Mouse (Mus musculus) skeletal muscle tissue, adult 2 months (tissue): Measurements from ENCODE around the gene Arf6.
A peak's percentile ranks its signal among the peaks of the same experiment; 100 is the strongest.

ENCODE experiments used
- DNase-seq: peaks from one replicate; pipeline ENCODE4 v3.0.0-alpha.2; 2012; ENCODE audit warnings: low read depth, low spot score

The Arf6 gene

GRCm38 (mm10) chr12:69413303-69413702, 41.4 kb downstream of the Arf6 start:
- DNase-seq: no peak

- peak; percentile 63 for DNase-seq
These were observed 43.0 kb downstream of the Arf6 start for GRCm38 (mm10) chr12:69414826-69415572.

GRCm38 (mm10) chr12:69416793-69417192, 44.8 kb downstream of the Arf6 start:
- no peak for DNase-seq

DNA sequence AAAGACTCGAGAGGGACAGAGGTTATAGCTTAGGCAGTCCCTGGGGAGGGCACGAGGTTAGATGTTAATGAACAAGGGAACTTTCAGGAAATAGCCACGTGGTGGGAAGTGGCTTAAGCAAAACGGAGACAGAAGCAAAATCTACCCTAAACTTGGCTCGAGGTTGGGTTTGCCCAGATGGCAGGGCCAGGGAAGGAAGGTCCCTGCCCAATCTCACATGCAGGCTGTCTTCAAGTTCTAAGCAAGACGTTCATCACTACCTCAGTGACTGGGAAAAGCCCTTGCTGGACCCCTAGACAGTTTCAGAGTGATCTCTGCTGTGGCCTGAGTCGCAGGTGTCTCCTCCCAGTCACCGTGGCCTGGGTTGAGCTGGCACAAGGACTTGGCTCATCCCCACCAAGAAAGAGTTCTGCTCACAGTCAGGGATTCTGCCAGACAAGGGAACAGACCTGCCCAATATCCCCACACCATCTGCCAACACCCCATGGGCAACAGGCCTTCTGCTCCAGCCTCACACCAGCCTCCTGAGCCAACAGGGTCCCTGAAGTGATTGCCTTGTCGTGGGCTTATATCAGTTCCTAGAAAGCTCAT, 45.8 kb downstream of the Arf6 start:
- no peak for DNase-seq

DNA sequence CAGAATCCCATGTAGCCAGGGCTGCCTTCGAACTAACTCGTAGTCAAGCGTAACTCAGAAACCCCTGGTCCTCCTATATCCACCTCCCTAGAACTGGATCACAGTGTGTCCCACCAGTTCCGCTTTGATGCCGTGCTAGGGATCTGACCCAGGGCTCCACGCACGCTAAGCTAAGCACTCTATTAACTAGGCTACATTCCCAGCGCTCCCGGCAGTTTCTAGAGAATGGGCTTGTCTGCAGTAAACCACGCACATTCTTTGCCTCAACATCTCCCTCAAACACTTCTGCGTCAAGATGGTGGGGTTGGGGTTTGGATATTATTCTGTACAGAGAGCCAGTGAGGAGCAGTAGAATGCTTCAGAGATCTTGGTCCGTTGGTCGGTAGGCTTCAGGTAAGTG, 46.7 kb downstream of the Arf6 start:
- no peak for DNase-seq

GRCm38 (mm10) chr12:69419017-69419605, 47.2 kb downstream of the Arf6 start:
- DNase-seq: no peak

DNA sequence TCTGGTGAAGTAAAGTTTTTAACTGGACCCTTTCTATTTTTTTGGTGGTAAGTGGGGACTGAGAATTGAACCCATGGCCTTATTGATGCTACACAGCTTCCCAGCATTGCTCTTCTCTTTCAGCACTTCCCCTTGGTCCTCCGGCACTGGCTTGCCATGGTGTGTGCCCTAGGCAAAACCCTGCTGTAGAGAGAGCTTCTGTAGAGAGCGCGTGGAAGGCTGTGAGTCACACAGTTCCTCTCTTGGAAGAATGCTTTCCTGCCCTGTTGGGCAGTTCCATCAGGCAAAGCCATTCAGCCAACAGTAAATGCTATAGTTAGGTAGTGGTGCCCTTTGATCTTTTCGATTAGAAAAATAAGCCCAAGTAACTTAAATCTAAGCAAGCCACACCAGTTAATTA, 47.7 kb downstream of the Arf6 start:
- no peak for DNase-seq

DNA sequence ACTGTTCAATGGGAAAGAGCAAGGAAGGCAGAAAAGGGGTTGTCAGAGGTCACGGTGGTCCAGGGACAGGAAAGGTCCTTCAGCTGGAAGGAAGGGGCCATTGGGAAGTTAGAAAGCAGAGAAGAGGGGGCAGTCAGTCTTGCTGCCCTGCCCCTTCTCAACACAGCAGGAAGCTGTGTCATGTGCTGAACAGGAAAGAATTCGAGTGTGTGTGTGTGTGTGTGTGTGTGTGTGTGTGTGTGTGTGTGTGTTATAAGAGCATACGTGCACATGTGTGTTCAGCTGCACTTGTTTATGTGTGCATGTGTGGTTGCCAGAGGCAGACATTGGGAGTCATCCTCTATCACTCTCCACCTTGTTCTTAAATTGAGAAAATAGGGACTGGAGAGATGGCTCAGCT, 48.8 kb downstream of the Arf6 start:
- DNase-seq: no peak

GRCm38 (mm10) chr12:69422827-69423537, 51.0 kb downstream of the Arf6 start:
- peak; percentile 57 for DNase-seq
